Mouse (Mus musculus) left cerebral cortex, postnatal 36 days (tissue): Measurements from ENCODE around the gene Chn1. TPM values are rescaled to one million over a fixed set of nuclear protein-coding genes. Genes with fewer than 3 reads are reported as not detected.
"Not testable (repeated sequence)": the region's sequence is repeated elsewhere in the genome, so short reads cannot be mapped to it uniquely, and the experiment has no call there.

ENCODE experiments used
- DNase-seq, 2 experiments: peaks; one replicate each; pipeline ENCODE4 v3.0.0; 2021 to 2022; ENCODE audit warnings: low spot score in 2 of 2, mixed read lengths in 1 of 2
- intact Hi-C: fragments of 180-260 bp; cut with DNase I; formaldehyde crosslinking; loops from one replicate; pipeline ENCODE4 v1.15.1; 2025
- total RNA-seq, 2 experiments: library from RNA; stranded (reverse); gene quantifications; 2 replicates each; pipeline ENCODE4 v1.2.3; 2021

Chn1 gene
- total RNA-seq: 1,000 to 10,000 TPM; 1,550 to 1,610 TPM

GRCm38 (mm10) chr2:73774786-73775682 lies at the start of gene Chn1:
Gene Chn1 (minus strand): TSS chr2:73775346.
- intact Hi-C loops: loop anchor here (5.0 to 10.0 kb wide), 2 partner anchors 37 to 890 kb away; partner anchors contain the start of gene Hoxd13
- DNase-seq: peak; percentile 81 to 85

GRCm38 (mm10) chr2:73818742-73819141 lies 43.6 kb upstream of the Chn1 start:
- intact Hi-C loops: no loop called here
- DNase-seq: no peak

DNA sequence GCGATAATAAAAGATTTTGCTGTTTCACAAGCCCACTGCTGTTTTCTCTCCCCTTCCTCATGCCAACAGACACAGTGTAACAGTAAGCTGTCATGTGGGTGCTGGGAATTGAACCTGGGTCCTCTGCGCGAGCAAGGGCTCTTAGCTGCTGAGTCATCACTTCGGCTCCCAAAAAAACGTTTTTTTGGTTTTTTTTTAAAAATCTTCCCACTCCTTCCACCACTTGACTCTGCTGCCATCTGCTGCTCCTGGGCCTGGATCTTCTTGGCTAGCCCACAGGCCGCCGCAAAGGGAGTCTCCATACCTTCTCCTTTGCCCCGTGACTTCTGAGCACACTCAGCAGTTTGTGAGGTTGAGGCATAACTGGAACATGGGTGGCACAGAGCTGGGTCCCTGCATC lies 32.5 kb upstream of the Chn1 start:
- DNase-seq: no peak
- intact Hi-C loops: no loop called here

- intact Hi-C loops, DNase-seq: not testable (repeated sequence)
Measured at GRCm38 (mm10) chr2:73800127-73800526, 25.0 kb upstream of the Chn1 start.

DNA sequence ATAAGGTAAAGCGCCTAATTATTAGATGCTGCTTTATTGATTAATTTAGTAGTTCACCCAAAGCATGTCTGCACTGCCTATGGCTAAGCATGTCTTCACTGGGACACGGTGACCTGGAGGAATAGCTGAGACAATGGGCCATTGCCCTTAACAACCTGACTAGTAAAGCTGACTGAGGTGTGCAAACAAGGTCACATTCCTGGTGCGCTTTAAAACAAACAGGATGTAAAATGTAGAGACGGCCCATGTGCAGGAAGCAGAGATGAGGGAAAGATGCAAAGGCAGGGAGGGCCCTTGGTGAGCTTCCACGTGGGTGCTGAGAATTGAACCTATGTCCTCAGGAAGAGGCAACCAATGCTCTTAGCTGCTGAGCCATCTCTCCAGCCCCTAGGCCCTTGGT lies 23.6 kb upstream of the Chn1 start:
- no peak for DNase-seq
- intact Hi-C loops: no loop called here

DNA sequence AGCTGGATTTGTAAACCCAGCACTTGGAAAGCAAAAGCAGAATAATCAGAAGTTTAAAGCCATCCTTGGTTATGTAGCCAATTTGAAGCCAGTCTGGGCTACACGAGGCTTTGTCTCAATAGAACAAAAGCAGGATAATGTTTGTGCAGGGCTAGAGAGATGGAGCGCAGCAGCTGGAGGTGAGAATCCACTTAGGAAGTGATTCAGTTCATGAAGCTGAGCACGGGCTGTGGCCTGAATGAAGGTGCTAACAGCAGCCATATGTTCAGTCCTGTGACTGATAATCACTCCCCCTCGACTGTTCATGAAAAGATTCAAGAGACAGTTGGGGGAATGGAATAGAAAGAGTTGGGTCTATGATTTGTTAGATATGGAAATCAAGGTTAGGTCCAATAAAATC lies 23.0 kb upstream of the Chn1 start:
- intact Hi-C loops: no loop called here
- no peak for DNase-seq

DNA sequence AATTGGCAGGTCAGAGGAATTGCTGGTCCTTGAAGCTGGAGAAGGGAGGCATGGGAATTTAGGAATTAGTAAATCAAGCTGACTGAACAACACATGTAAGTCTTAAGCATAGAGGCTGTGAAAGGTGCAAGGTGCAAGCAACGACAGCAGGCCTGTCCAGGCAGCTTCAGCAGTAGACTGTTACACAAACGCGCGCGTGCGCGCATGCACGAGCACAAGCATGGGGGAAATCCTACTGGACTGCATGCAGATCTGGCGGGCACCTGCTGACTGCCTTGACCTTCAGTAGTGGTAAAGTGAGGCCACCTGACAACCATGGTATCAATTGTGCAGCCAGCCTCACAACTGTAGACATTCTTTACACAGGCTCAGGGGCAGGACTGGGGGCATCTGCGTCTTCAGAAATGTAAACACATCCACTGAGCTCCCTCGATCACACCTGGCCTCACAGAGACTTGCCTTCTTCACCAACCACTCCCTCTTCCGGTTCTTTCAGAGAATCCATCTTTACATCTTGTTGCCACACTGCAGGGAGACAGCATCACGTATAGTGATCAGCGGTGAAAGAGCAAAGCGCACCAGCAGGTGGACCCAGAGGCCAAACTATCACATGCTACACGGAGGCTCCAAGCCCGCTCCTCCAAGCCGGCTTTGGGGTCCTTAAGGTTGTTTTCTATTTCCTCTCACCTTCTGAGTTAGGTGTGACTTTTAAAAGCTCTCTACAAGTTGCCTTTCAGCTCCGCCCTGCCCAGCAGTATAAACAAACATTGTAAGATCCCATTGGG lies 16.9 kb upstream of the Chn1 start:
- DNase-seq: no peak
- intact Hi-C loops: no loop called here

DNA sequence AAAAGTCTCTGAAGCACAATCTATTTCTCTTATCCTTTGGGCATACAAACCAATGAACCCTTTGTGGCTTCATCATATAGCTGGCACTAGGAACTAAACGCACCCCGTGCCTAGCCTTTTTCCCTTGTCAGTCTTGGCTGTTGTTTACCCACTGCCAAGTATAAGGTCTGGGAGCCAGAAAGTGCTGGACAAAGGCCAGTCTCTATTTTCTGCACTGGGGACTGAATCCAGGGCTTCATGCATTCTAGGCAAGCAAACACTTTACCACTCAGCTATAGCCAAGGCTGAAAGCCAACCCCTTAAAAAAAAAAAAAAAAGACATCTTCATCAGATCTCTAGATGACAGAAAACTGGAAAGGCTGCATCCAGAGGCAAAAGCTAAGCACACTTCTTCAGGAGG lies 15.2 kb upstream of the Chn1 start:
- intact Hi-C loops: no loop called here
- DNase-seq: no peak

GRCm38 (mm10) chr2:73788395-73788794 lies 13.2 kb upstream of the Chn1 start:
- intact Hi-C loops: no loop called here
- no peak for DNase-seq

- DNase-seq: no peak
- intact Hi-C loops: no loop called here
Measured at GRCm38 (mm10) chr2:73782371-73782905, 7.3 kb upstream of the Chn1 start.

DNA sequence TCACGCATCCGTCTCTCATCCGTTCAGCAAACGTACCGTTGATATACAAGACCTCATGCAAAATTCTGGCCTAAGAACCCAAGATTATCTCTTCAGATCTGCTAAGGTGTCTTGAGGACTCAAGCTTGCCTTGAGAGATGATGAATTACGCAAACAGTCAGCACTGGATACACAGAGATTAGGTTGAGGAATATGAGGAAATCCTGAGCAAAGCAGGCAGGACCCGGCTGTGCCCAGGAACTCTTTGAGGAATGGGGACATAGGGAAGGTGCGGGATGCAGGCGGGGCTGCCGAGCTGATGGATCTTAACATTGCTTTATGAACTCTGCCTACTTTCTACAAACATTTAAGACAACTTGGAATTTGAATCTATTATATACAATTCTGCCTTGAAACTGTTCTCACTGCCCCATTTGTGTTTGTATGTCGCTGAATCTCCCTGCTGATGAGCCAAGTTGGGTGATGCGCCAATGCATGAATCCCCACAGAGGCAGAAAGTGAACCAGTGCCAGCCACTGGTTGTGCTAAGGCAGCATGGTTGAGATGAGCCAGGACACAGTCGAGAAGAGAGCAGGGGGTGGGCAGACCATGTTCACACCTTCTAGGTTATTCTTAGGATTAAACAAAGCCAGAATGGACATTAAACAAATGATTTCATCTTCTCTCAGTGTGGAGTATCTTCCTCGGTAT lies 5.3 kb upstream of the Chn1 start:
- DNase-seq: no peak
- intact Hi-C loops: no loop called here

DNA sequence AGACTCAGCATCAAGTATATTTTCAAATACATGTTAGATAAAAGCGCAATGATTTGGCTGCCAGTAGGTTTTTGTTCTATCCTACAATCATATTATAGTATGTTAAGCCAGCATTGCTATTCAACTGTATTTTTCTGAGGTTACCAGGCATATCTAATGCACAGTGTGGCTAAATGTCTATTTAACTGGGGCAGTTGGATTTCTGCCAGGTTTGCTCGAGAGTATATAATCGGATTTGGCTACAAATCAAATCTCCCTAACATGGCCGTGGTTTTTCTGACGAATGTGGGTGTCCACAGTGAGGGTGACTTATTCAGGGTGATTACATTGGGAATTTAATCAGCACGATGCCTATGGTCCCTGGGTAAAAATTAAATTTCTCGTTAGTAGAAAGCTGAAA lies 4.7 kb upstream of the Chn1 start:
- intact Hi-C loops: loop anchor here (5.0 to 10.0 kb wide), 2 partner anchors 33 to 885 kb away; partner anchors contain the start of gene Hoxd13
- DNase-seq: no peak

DNA sequence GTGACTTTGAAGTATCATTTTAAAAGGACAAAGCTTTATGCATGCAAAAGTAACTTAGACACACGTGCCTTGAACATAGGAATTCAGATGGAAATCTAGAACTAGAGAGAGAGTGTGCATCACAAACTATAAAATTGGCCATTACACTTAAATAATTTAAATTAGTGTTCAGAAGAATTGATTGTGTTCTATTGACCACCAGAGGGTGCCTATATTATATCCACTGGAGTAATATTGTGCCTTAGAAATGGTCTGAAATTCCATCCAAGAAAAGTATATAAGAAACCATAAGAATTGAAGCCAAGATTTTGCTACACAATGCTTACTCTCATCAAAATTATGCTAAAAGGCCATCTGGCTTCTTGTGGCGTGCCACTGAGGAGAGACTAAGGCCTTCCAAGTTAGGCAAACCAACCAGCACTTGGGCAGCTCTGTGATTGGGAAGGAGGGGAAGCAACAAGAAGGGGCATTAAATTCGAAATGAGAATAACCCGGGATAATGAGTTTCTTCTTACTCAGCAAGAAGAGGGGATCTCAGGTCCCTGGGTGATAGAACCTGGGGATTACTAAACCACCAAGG lies 4.0 kb upstream of the Chn1 start:
- DNase-seq: no peak
- intact Hi-C loops: loop anchor here (5.0 to 10.0 kb wide), 2 partner anchors 33 to 886 kb away; partner anchors contain the start of gene Hoxd13

DNA sequence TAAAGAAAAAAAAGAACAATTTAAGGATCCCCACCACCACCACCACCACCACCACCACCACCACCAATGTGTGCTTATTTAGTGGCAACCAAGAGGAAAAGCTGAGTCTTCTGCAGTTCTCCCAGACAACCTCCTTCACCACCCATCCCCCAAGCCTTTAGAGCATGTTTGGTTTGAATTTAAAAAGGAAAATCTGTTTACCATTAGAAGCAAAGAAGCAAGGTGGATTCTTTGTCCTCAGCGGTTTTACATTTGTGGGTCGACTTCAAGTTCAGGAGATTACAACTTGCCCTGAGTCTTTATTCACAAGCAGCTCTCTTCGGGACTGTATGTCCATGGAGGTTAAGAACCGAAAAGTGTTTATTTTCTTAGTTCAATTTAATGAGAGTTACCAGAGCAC lies 1.8 kb upstream of the Chn1 start:
- DNase-seq: no peak
- intact Hi-C loops: loop anchor here (5.0 to 10.0 kb wide), 2 partner anchors 35 to 888 kb away; partner anchors contain the start of gene Hoxd13

GRCm38 (mm10) chr2:73775683-73776310 lies 651 bp upstream of the Chn1 start:
- no peak for DNase-seq
- intact Hi-C loops: loop anchor here (5.0 to 10.0 kb wide), 2 partner anchors 37 to 889 kb away; partner anchors contain the start of gene Hoxd13

DNA sequence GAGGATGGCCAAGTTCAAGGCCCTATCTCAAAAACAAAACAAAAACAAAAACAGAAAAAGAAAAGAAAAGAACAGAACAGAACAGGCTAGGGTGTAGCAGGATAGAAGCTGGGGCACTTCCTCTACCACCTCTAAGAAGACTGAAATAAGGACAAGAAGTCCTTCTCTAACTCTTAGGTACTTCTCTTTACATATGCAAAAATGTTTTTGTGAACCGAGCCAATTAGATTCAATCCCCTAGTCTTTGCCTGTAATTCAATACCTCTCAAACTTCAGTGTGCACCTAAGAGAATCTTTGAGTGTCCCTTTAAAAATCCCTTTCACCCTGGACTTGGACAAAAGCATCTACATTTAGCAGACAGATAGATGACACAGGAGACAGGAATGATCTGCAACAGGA lies 2.2 kb downstream of the Chn1 start:
- no peak for DNase-seq
- intact Hi-C loops: loop anchor here (10.0 kb wide), 1 partner anchor 892 kb away; the partner anchor contains the start of gene Hoxd13

DNA sequence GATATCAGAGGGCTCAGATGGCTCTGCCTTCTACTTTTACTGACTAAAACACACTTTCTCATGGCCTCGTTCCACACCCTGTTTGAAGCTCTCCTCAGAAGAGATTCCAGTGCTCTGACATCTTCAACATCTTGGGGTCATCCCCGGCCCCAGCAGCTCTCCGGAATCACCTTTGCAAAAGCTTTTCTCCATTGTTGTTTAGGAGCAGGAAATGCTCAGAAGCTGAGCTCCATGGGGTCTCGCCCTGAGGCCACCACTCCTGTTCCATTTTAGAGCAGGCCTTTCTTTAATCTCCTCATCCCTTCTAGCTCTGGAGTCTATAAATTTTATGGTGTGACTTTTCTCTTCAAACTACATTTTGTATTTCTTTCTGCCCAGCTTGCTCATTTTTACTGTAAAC lies 6.5 kb downstream of the Chn1 start:
- intact Hi-C loops: no loop called here
- no peak for DNase-seq

DNA sequence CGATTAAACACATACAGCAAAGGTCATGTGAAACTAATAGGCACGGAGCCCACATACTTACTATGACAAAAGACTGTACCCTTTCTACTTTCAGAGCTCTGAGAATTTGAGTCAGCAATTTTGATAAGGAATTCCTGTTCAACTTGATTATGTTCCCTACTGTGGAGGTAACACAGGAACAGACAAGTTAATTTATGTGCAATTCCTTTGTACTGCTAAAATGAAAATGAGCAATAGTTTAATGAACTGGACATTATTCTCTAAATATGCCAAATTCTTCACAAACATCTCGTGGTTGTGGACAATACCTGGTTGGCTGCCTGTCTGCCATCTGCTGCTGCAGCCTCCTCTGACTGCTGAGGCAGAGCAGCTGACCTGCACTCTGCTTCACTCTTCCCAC lies 11.6 kb downstream of the Chn1 start:
- DNase-seq: no peak
- intact Hi-C loops: no loop called here

GRCm38 (mm10) chr2:73759899-73760298 lies 15.2 kb downstream of the Chn1 start:
- DNase-seq: no peak
- intact Hi-C loops: no loop called here
